Mouse (Mus musculus) B cell, adult 2 months (primary cell): ENCODE data around the gene Foxn3.
A peak's percentile ranks its signal among the peaks of the same experiment; 100 is the strongest.

Source experiments
- DNase-seq, 2 experiments: peaks; one replicate each; pipeline ENCODE4 v3.0.0; 2022

Foxn3 gene

DNA sequence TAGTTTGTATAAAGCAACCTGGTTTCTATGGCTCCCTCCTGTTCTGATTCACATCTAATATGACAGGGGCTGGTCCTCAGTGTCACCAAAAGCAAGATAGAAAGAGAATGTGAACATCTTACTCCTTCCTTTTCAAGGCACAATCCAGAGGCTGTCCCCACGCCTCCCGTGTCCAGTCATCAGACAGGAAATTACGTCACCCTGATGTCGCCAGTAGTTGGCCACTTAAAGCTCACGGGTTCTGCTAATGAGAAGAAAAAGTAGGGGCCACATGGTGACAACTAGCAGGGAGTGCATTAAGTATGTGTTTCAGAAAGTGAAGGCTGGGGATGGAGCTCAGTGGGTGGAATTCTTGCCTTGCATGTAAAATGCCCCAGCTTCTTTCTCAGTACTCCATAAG is 99.1 kb downstream of the Foxn3 start:
- DNase-seq: no peak

- DNase-seq: no peak
Observed at GRCm38 (mm10) chr12:99462846-99463245, 100.5 kb downstream of the Foxn3 start.

GRCm38 (mm10) chr12:99462302-99462701 is 101.1 kb downstream of the Foxn3 start:
- no peak for DNase-seq

- peak; percentile 62 to 67 for DNase-seq
Observed at GRCm38 (mm10) chr12:99457521-99458205, 105.7 kb downstream of the Foxn3 start.

GRCm38 (mm10) chr12:99455580-99455979 is 107.8 kb downstream of the Foxn3 start:
- no peak for DNase-seq

GRCm38 (mm10) chr12:99454394-99454793 is 109.0 kb downstream of the Foxn3 start:
- DNase-seq: no peak

- DNase-seq: no peak
Observed at GRCm38 (mm10) chr12:99453797-99454196, 109.6 kb downstream of the Foxn3 start.

DNA sequence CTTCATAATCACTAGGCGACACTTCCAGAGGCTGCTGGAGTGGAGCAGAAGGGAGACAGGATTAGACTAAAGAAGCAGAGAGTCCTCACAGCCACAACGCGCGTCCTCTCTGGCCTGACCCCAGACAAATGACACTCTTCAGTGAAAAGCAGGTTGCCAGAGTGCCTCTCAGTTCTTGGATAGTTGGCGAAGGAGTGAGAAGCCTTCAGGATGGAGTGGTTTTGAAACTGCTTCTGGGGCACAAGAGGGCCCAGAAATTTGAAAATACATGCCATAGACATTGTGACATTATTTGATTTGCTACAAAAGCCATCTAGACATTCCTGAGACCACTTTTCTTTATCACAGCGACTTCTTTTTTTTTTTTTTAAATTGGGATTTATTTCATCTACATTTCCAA is 113.3 kb downstream of the Foxn3 start:
- DNase-seq: no peak

GRCm38 (mm10) chr12:99447791-99448190 is 115.6 kb downstream of the Foxn3 start:
- no peak for DNase-seq

DNA sequence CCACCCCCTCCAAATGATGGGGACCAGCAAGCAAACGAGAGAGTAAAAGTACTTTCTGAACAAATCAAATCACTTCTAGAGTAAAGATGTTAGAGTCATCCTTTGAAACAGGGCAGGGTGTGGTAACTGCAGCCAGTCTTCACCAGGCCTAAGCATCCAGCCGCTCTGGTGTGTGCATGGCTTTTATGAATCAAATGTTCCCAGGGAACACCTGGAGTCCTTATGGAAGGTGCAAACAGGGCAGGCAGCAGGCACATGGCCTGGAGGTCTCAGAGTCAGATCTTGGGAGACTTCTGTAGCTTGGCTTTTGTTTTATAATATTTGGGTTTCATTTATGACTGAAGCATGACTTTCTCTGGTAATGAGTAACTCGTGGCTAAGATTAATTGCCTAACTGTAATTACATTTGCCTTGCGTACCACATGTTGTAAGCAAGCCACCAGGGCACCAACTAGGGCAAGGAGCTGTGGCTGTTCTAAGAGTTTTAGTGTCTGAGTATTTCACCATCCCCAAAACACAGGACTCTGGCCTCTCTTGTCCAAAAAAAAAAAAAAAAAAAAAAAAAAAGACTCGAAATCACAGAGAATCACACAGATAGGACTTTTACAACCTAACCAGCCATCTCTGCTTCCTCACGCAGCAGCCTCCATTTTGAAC is 118.2 kb downstream of the Foxn3 start:
- no peak for DNase-seq

GRCm38 (mm10) chr12:99442819-99443218 is 120.6 kb downstream of the Foxn3 start:
- no peak for DNase-seq

DNA sequence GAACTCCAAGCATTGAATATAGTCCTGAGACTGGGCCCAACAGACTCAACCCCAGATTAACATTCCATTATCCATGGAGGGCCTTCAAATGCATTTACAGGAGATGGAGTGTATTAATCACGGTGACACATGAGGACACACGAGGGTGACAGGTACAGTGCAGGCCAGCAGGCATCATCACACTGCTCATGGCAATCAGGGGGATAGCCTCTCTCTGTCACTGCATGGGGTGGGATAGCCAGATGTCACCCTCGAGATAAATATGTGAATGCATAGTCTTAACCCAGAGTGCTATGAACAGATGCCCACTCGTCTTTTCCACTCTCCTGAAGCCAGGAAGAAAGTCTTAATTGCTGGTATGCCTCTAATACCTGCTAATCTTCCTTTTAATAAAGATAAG is 122.4 kb downstream of the Foxn3 start:
- DNase-seq: no peak

DNA sequence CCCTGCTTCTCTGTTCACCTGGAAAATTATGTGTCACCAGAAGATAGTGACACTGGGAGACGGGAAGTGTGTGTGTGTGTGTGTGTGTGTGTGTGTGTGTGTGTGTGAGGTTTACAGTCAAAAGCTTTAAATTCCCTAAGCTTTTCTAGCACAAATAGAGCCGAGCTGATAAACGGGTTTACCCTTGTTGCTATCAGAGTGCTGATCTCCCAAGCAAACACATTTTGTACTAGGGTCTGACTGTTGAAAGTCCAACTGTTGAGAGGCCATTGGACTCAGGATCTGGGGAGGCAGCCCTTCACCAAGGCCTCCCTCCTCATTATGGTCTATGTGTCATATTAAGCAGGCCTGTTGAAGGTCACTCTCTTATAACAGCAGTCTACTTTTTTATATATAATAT is 123.4 kb downstream of the Foxn3 start:
- DNase-seq: no peak

DNA sequence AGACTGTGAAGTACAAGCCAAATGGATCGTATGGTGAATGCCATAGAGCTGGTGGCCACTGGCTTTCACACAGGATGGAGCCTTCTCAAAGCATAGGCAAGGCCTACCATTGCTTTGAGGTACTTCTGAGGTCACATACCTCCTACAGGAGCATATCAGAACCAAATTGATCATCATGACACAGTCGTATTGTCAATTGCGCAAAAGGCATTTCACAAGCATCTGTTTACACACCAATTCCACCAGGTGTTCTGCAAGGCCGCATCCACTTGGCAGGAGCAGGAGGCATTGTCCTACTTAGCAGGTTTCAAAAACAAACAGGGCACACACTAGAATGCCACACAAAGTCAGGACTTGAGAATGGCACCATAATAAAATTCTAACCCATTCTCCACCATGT is 128.2 kb downstream of the Foxn3 start:
- DNase-seq: no peak

DNA sequence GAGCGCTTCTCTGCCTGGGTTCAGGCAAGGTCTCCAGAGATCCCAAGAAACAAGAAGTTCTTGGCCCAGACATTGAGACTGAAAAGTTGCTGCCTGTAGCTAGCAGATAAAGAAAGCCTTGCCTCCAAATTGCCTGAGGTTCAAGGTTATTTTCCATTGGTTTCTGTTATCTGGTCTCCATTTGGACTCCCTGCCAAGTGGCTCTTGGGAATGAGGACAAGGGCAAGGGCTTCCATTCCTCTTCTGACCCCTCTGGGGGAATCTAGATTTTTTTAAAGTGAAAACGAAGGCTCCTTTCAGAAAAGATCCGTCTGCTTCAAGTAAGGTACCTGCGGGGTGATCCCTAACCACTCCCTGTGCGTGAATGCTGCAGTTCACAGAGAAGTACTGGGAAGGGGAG is 130.0 kb downstream of the Foxn3 start:
- DNase-seq: no peak

DNA sequence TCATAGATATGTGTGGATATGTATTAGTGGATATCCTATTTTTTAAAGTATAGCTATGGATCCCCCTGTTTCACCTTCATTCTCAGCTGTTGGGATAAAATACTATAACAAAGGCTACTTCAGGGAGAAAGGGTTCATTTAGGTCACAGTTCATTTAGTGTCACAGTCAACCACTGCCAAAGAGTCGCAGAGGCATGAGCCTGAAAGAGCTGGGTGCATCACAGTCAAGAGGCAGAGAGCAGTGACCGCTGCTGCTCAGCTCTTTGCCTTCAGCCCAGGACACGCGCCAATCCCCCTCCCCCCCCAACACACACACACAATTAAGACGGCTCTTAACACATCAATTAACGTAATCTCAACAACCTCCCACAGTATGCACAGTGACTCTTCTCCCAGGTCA is 131.8 kb downstream of the Foxn3 start:
- no peak for DNase-seq

DNA sequence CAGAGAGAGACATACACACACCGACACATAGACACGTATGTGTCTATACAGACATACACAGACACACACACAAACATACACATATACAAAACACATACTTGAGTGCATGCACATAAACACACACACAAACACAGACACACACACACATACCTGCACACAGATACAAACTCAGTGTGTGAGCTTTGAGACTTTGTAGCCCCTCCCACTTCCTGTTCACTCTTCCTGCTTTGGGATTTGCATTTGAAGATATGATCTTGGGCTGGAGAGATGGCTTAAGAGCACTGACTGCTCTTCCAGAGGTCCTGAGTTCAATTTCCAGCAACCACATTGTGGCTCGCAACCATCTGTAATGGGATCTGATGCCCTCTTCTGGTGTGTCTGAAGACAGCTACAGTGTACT is 132.4 kb downstream of the Foxn3 start:
- no peak for DNase-seq

- DNase-seq: no peak
Observed at GRCm38 (mm10) chr12:99429101-99429500, 134.3 kb downstream of the Foxn3 start.

- no peak for DNase-seq
Observed at GRCm38 (mm10) chr12:99426207-99426916, 137.0 kb downstream of the Foxn3 start.

DNA sequence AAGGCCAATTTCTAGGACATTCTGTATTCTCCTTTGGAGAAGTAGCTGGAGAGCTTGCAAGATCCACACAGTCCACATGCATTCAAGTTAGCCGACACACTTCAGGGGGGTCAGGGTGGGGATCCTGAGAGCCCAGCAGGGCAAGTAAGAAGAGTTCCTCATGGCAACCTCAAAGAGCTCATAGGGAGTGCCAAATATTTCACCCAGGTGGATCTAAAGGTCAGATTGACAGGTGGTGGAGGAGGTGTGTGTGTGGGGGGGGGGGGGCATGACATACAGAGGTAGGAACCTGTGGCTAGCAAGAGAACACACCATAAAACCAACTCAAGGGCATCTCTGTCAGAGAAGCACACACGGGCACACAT is 144.0 kb downstream of the Foxn3 start:
- no peak for DNase-seq

GRCm38 (mm10) chr12:99418476-99419395 is 144.6 kb downstream of the Foxn3 start:
- DNase-seq: no peak

GRCm38 (mm10) chr12:99417885-99418284 is 145.5 kb downstream of the Foxn3 start:
- DNase-seq: no peak

GRCm38 (mm10) chr12:99415538-99415937 is 147.8 kb downstream of the Foxn3 start:
- no peak for DNase-seq
